Comparison of ENCODE assay signal across 15 mouse cellular contexts in genomic region chr15:83299916-83300582, GRCm38 (mm10). TPM values are rescaled to one million over a fixed set of nuclear protein-coding genes. Genes with fewer than 3 reads are reported as not detected.
A peak's percentile ranks its signal among the peaks of the same experiment; 100 is the strongest.
DNase-seq lines count a peak whose midpoint lies in the region; ATAC-seq and TF ChIP-seq lines count a peak whose summit lies in the region.
"Had no signal": no experiment of that assay in that cellular context is flagged by ENCODE, and none has a peak within 500 bp of the region (broad histone marks: within the 10 kb centered on the region; RNA-seq: fewer than 3 reads in every experiment).

No protein-coding gene starts in this region.

- no peak for DNase-seq in left cerebral cortex, adult 2 months (ENCODE audit: extremely low spot score in 1 of 2, low spot score in 2 of 2)
- no peak for DNase-seq in left cerebral cortex, postnatal 14 days (ENCODE audit: low spot score in 2 of 2)
- DNase-seq in liver, embryonic 13.5 days = no peak
- DNase-seq in midbrain, embryonic 11.5 days (ENCODE audit: low spot score, missing footprints) = no peak
- DNase-seq in cerebellum, adult 8-10 months = no peak
- DNase-seq in cerebellum, adult 11-12 months = no peak

- H3K4me1 ChIP-seq in kidney, embryonic 16.5 days (ENCODE audit: insufficient read depth, low read length) = peaks cover 22% of the 10 kb centered on the region
- H3K4me1 ChIP-seq in liver, embryonic 13.5 days (replicated peaks) = peaks cover 34% of the 10 kb centered on the region
- peaks cover 20% of the 10 kb centered on the region for H3K4me1 ChIP-seq in small intestine, adult 2 months (ENCODE audit: control insufficient read depth, insufficient read depth, insufficient read length, low read length)
- 0 out of 2 replicates have a peak, but pooled peaks cover 2% of the 10 kb centered on the region for H3K4me1 ChIP-seq in midbrain, embryonic 11.5 days (ENCODE audit: control insufficient read depth, insufficient read depth, low read length)

- TF ChIP-seq POLR2A in small intestine, adult 2 months (IDR thresholded peaks at IDR 0.05; ENCODE audit: low read depth, low read length) = no peak

- H3K27ac ChIP-seq in left cerebral cortex, adult 2 months = peak overlapping the region; percentile 63
- H3K27ac ChIP-seq in kidney, embryonic 16.5 days (ENCODE audit: low read length) = peak overlapping the region; percentile 52; the same call in 1 of the 2 replicates
- H3K27ac ChIP-seq in liver, embryonic 13.5 days = peak overlapping the region; percentile 69
- 0 out of 2 replicates have a peak overlapping the region, but pooled peaks have one; percentile 10 for H3K27ac ChIP-seq in small intestine, adult 2 months (ENCODE audit: insufficient read depth, low read depth, low read length)
- no peak overlapping the region for H3K27ac ChIP-seq in midbrain, embryonic 11.5 days (ENCODE audit: low read depth, low read length)
- H3K27ac ChIP-seq: forebrain, embryonic 15.5 days; intestine, embryonic 15.5 days; midbrain, embryonic 10.5 days had no signal

- no peak for ATAC-seq in kidney, embryonic 16.5 days (ENCODE audit: low FRiP score, low TSS enrichment)
- peak; percentile 70 for ATAC-seq in liver, embryonic 13.5 days (ENCODE audit: low read depth)
- ATAC-seq in midbrain, embryonic 11.5 days (ENCODE audit: low FRiP score) = no peak
- ATAC-seq: forebrain, embryonic 15.5 days; intestine, embryonic 15.5 days; Patski had no signal

- 49% methylated on average over 10 of the region's 10 CpGs for WGBS in kidney, embryonic 16.5 days
- WGBS in liver, embryonic 13.5 days (ENCODE audit: insufficient replicate concordance) = 55% methylated on average over 10 of the region's 10 CpGs
- WGBS in small intestine, adult 2 months = 73% methylated on average over 10 of the region's 10 CpGs
- 61% methylated on average over 10 of the region's 10 CpGs for WGBS in midbrain, embryonic 11.5 days

- no peak for TF ChIP-seq CTCF in left cerebral cortex, adult 2 months (IDR thresholded peaks at IDR 0.05)
- no peak for TF ChIP-seq CTCF in small intestine, adult 2 months (IDR thresholded peaks at IDR 0.05; ENCODE audit: extremely low read depth, insufficient read length, insufficient replicate concordance, low read depth, low read length)

- H3K4me2 ChIP-seq in kidney, embryonic 16.5 days (replicated peaks; ENCODE audit: low read depth, low read length) = no peak overlapping the region
- H3K4me2 ChIP-seq in liver, embryonic 13.5 days = no peak overlapping the region
- no peak overlapping the region for H3K4me2 ChIP-seq in midbrain, embryonic 11.5 days
- H3K4me2 ChIP-seq: forebrain, embryonic 15.5 days; intestine, embryonic 15.5 days had no signal

- no peak overlapping the region for H3K4me3 ChIP-seq in left cerebral cortex, adult 2 months
- no peak overlapping the region for H3K4me3 ChIP-seq in kidney, embryonic 16.5 days (ENCODE audit: low read length)
- H3K4me3 ChIP-seq in liver, embryonic 13.5 days (replicated peaks) = no peak overlapping the region
- H3K4me3 ChIP-seq in small intestine, adult 2 months (ENCODE audit: low read depth, low read length) = no peak overlapping the region
- no peak overlapping the region for H3K4me3 ChIP-seq in midbrain, embryonic 11.5 days (ENCODE audit: low read depth, low read length)
- H3K4me3 ChIP-seq: forebrain, embryonic 15.5 days; intestine, embryonic 15.5 days; midbrain, embryonic 10.5 days had no signal

- no peaks in the 10 kb centered on the region for H3K9me3 ChIP-seq in kidney, embryonic 16.5 days (ENCODE audit: low read length)
- no peaks in the 10 kb centered on the region for H3K9me3 ChIP-seq in liver, embryonic 13.5 days (replicated peaks)
- H3K9me3 ChIP-seq in midbrain, embryonic 11.5 days (ENCODE audit: control insufficient read depth, low read length) = no peaks in the 10 kb centered on the region
- H3K9me3 ChIP-seq: forebrain, embryonic 15.5 days; intestine, embryonic 15.5 days; midbrain, embryonic 10.5 days had no signal

- no peaks in the 10 kb centered on the region for H3K27me3 ChIP-seq in kidney, embryonic 16.5 days (ENCODE audit: insufficient read depth, low read length)
- H3K27me3 ChIP-seq in liver, embryonic 13.5 days = no peaks in the 10 kb centered on the region
- H3K27me3 ChIP-seq in small intestine, adult 2 months (ENCODE audit: control insufficient read depth, insufficient read depth, low read length) = no peaks in the 10 kb centered on the region
- H3K27me3 ChIP-seq in midbrain, embryonic 11.5 days (ENCODE audit: control insufficient read depth, insufficient read depth, low read length) = no peaks in the 10 kb centered on the region
- H3K27me3 ChIP-seq: CH12.LX; forebrain, embryonic 15.5 days; intestine, embryonic 15.5 days; Patski had no signal

- H3K36me3 ChIP-seq in kidney, embryonic 16.5 days (ENCODE audit: insufficient read depth, low read length) = peaks cover 6% of the 10 kb centered on the region; the same call in 1 of the 2 replicates
- H3K36me3 ChIP-seq in liver, embryonic 13.5 days = peaks cover 8% of the 10 kb centered on the region; the same call in 1 of the 2 replicates
- peaks cover 41% of the 10 kb centered on the region for H3K36me3 ChIP-seq in small intestine, adult 2 months (ENCODE audit: control insufficient read depth, insufficient read depth, low read length)
- H3K36me3 ChIP-seq in midbrain, embryonic 11.5 days (ENCODE audit: control insufficient read depth, insufficient read depth, low read length) = no peaks in the 10 kb centered on the region
- H3K36me3 ChIP-seq: forebrain, embryonic 15.5 days had no signal

- intact Hi-C loops in left cerebral cortex, adult 2 months (cut with DNase I) = loop anchor here (5.0 kb wide), 1 partner anchor 78 kb away; no protein-coding TSS in a partner anchor
- intact Hi-C loops in left cerebral cortex, postnatal 14 days (cut with DNase I) = no loop called here

- H3K9ac ChIP-seq in kidney, embryonic 16.5 days (replicated peaks; ENCODE audit: low read length) = no peak overlapping the region
- H3K9ac ChIP-seq in liver, embryonic 13.5 days = no peak overlapping the region; the same call in 1 of the 2 replicates
- H3K9ac ChIP-seq in midbrain, embryonic 11.5 days (ENCODE audit: low read length) = no peak overlapping the region
- H3K9ac ChIP-seq: forebrain, embryonic 15.5 days; intestine, embryonic 15.5 days had no signal

RNA-seq across cellular contexts. Expression of gene A4galt, which starts 48.5 kb away (rescaled TPM):
- total RNA-seq in left cerebral cortex, adult 2 months (2021) = 1 to 10 TPM; 1.9 to 4.5 TPM
- 1 to 10 TPM; 2.4 to 3.5 TPM for total RNA-seq in left cerebral cortex, postnatal 14 days (2021)
- 22.9 and 26.8 TPM in 2 replicates for polyA plus RNA-seq in kidney, embryonic 16.5 days (2015; fragmentation: Nextera tagmentation; extraction: Ambion mirVana)
- polyA plus RNA-seq in liver, embryonic 13.5 days (2015; fragmentation: Nextera tagmentation; extraction: Ambion mirVana) = 0.05 and 0.07 TPM in 2 replicates
- polyA plus RNA-seq in small intestine, adult 2 months (2012; rRNA removed) = 9.7 and 16.7 TPM in 2 replicates
- 1.4 and 1.6 TPM in 2 replicates for polyA plus RNA-seq in midbrain, embryonic 11.5 days (2014; fragmentation: Nextera tagmentation; extraction: Ambion mirVana)
- total RNA-seq: common myeloid progenitor, adult 5-6 weeks; granulocyte monocyte progenitor cell, adult 5-6 weeks had no signal

RNA-seq across cellular contexts. Expression of gene Arfgap3, which starts 50.0 kb away (rescaled TPM):
- total RNA-seq in left cerebral cortex, adult 2 months (2021) = 10 to 100 TPM; 19.5 to 21.5 TPM
- total RNA-seq in left cerebral cortex, postnatal 14 days (2021) = 10 to 100 TPM; 19.9 to 21.3 TPM
- polyA plus RNA-seq in kidney, embryonic 16.5 days (2015; fragmentation: Nextera tagmentation; extraction: Ambion mirVana) = 39.2 and 41.1 TPM in 2 replicates
- 15.2 and 16.2 TPM in 2 replicates for polyA plus RNA-seq in liver, embryonic 13.5 days (2015; fragmentation: Nextera tagmentation; extraction: Ambion mirVana)
- polyA plus RNA-seq in small intestine, adult 2 months (2012; rRNA removed) = 39.6 and 88.2 TPM in 2 replicates
- 36.1 and 37.9 TPM in 2 replicates for polyA plus RNA-seq in midbrain, embryonic 11.5 days (2014; fragmentation: Nextera tagmentation; extraction: Ambion mirVana)
